Mouse (Mus musculus) thymus, adult 2 months (tissue): ENCODE measurements around the gene Wnt6. TPM values are rescaled to one million over a fixed set of nuclear protein-coding genes. Genes with fewer than 3 reads are reported as not detected.

ENCODE experiments used
- DNase-seq: peaks from one replicate; pipeline ENCODE4 v3.0.0; 2021
- H3K27ac ChIP-seq: fragments of 200-500 bp; 2 replicates; pipeline ENCODE4 v1.5.1; 2012; ENCODE audit warnings: low read length, control low read depth; ENCODE audit not compliant: control insufficient read depth, insufficient read depth
- H3K27me3 ChIP-seq: fragments of 200-500 bp; 2 replicates; pipeline ENCODE4 v1.6.1; 2012; ENCODE audit warnings: mild to moderate bottlenecking, low read length, moderate library complexity, mixed read lengths; ENCODE audit not compliant: control insufficient read depth, insufficient read depth
- H3K36me3 ChIP-seq: fragments of 200-500 bp; 2 replicates; pipeline ENCODE4 v1.6.1; 2012; ENCODE audit warnings: mild to moderate bottlenecking, low read length, moderate library complexity; ENCODE audit not compliant: control insufficient read depth, insufficient read depth
- H3K4me1 ChIP-seq: fragments of 200-500 bp; replicated peaks from 2 replicates; pipeline ENCODE4 v1.6.1; 2012; ENCODE audit warnings: low read length; ENCODE audit not compliant: control insufficient read depth, insufficient read depth
- H3K4me3 ChIP-seq: fragments of 200-500 bp; 2 replicates; pipeline ENCODE4 v1.5.1; 2012; ENCODE audit warnings: mild to moderate bottlenecking, low read length, control low read depth, moderate library complexity; ENCODE audit not compliant: control insufficient read depth, insufficient read depth
- CTCF ChIP-seq: fragments of 200-500 bp; IDR thresholded peaks from 2 replicates; pipeline ENCODE4 v1.5.1; 2012; ENCODE audit warnings: mild to moderate bottlenecking, control low read depth, low read length, moderate library complexity, borderline replicate concordance; ENCODE audit not compliant: control insufficient read depth, poor library complexity, insufficient read depth; ENCODE audit errors: extremely low read depth
- POLR2A ChIP-seq: fragments of 200-500 bp; IDR thresholded peaks from 2 replicates; pipeline ENCODE4 v1.6.1; 2012; ENCODE audit warnings: mild to moderate bottlenecking, low read length, control low read depth, moderate library complexity; ENCODE audit not compliant: control insufficient read depth, poor library complexity, insufficient read depth; ENCODE audit errors: extremely low read depth
- WGBS: fragments of 180-500 bp; shearing (Covaris S2); methylation state at CpG from one replicate; pipeline ENCODE4 v1.1.7; 2018; 5-methylcytosine and 5-hydroxymethylcytosine counted together
- polyA plus RNA-seq: library from polyadenylated mRNA; depleted of rRNA; stranded (reverse); fragments of >200 nt; gene quantifications from 2 replicates; pipeline ENCODE4 v1.2.3, GENCODE M21; 2012

Gene Wnt6
- polyA plus RNA-seq, 1 experiment = 1.9 TPM

DNA sequence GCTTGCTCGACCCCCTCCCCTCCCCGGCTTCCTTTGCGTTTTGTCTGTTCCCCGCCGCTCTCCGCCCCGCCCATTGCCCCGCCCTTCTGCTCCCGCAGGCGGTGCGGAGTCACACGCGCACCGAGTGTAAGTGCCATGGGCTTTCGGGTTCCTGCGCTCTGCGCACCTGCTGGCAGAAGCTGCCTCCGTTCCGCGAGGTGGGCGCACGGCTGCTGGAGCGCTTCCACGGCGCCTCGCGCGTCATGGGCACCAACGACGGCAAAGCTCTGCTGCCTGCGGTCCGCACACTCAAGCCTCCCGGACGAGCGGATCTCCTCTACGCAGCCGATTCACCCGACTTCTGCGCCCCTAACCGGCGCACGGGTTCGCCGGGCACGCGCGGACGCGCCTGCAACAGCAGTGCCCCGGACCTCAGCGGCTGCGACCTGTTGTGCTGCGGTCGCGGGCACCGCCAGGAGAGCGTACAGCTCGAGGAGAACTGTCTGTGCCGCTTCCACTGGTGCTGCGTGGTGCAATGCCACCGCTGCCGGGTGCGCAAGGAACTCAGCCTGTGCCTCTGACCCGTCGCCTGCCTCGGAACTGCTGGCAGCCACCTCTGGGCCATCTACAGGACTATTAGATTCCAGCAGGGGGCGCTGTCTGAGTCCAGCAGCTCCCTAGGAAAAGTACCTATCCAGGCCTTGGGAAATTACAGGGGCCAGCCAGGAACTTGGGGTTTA lies 12.5 kb downstream of the Wnt6 start:
- no peak overlapping the region for H3K27ac ChIP-seq
- no peak for DNase-seq
- H3K36me3 ChIP-seq = no peaks in the 10 kb centered on the region
- peaks cover 8% of the 10 kb centered on the region; the same call in 1 of the 2 replicates for H3K4me1 ChIP-seq
- WGBS = 2% methylated on average over 67 of the region's 67 CpGs
- TF ChIP-seq CTCF (peak; percentile 48; the same call in 1 of the 2 replicates), POLR2A (no peak)
- peaks cover 7% of the 10 kb centered on the region; the same call in 1 of the 2 replicates for H3K27me3 ChIP-seq
- peak overlapping the region; percentile 13 for H3K4me3 ChIP-seq

DNA sequence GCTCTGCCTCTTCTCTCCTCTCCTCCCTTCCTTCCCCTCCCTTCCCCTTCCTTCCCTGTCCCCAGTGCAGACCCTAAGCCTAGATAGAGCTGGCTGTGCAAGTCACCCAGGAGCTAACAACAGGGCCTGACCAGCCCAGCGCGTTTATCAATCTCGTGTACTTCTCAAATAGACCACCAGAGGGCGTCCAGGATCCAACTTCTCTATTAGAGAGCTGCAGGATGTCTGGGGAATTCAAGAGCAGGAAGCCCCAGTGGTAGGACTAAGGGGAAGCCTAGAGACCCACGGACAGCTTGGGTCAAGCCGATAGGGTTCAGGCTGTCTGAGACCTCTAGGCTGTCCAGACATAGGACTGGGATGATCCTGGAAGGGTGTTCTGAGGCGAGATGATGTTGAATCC lies 16.2 kb downstream of the Wnt6 start:
- no peak for TF ChIP-seq POLR2A
- peak; percentile 68; the same call in 1 of the 2 replicates for TF ChIP-seq CTCF
- H3K27ac ChIP-seq = no peak overlapping the region
- peaks cover 16% of the 10 kb centered on the region; the same call in 1 of the 2 replicates for H3K27me3 ChIP-seq
- DNase-seq = peak; percentile 79
- no peaks in the 10 kb centered on the region for H3K4me1 ChIP-seq
- H3K36me3 ChIP-seq = no peaks in the 10 kb centered on the region
- no peak overlapping the region for H3K4me3 ChIP-seq
- 5% methylated on average over 7 of the region's 7 CpGs for WGBS

DNA sequence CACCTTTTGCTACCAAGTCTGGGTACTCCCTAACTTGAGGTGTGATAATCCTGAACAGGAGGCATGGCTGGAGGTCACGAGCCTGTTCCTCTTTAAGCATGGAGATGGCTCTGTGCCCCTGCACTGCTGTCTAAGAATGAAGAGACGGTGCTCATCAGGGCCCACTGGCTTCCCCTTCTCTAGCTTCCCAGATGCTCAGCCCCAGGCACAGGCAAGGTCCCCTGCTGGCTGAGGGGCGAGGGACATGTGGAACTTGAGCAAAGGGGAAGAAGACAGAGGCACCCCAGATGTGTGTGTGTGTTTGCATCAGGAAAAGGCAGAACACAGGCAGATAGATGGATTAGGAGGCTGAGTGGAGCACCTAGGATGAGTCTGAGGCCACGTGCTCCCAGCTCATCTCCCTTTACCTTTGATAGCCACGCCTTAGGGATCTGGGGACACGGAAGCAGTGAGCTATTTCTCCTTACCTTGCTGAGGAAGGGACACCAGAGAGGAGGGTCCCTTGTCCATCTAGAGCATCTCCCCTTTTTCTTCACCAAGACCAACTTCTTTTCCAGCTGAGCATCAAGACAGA lies 17.0 kb downstream of the Wnt6 start:
- H3K4me3 ChIP-seq = no peak overlapping the region
- peaks cover 16% of the 10 kb centered on the region; the same call in 1 of the 2 replicates for H3K27me3 ChIP-seq
- WGBS = 30% methylated on average over 6 of the region's 6 CpGs
- H3K4me1 ChIP-seq = no peaks in the 10 kb centered on the region
- DNase-seq = no peak
- no peak for TF ChIP-seq CTCF
- no peak for TF ChIP-seq POLR2A
- no peak overlapping the region for H3K27ac ChIP-seq
- no peaks in the 10 kb centered on the region for H3K36me3 ChIP-seq

DNA sequence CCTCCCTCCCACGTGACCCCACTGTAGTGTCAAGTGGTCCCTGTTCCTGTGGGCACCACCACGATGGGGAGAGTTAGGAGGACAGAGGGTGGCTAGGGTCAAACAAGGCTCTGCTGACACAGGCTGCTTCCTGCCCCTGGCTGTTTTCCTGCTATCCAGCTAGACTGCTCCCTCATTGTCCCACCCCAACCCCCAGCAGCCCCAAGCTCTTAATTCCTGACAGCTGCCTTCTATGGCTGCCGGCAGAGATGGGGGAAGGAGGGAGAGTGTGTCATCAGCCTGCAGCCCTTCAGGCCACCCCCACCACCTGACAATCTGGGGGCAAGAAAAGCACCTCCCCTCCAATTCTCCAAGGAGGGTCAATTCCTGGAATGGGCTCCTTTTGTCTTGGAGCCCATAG lies 18.4 kb downstream of the Wnt6 start:
- no peak for TF ChIP-seq CTCF
- TF ChIP-seq POLR2A = no peak
- Histone ChIP-seq H3K27me3 (peaks cover 17% of the 10 kb centered on the region; the same call in 1 of the 2 replicates), H3K27ac (no peak overlapping the region), H3K36me3 (no peaks in the 10 kb centered on the region), H3K4me3 (no peak overlapping the region), H3K4me1 (no peaks in the 10 kb centered on the region)
- DNase-seq = no peak
- 60% methylated on average over 3 of the region's 3 CpGs for WGBS

DNA sequence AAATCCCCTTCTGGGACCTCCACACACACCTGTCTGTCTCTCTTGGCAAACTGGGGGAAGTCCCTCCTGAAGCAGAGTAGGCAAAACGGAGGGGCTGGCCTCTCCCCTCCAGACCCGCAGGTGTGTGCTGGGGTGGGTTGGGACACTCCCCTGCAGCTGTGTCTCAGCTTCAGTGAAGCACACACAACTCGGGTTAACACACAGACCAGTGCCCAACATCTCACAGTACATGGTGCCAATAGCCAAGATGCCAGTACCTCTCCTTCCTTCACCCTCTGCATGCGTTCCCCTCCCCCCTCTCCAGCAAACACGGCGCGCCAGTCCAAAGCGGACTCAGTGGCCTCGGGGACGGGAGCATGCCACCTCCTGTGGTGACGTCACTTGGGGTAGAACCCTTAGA lies 19.6 kb downstream of the Wnt6 start, which contains the start of gene Wnt10a:
TSS of gene Wnt10a (plus strand) at position 268 of the 400 bp plus-strand sequence.
- TF ChIP-seq CTCF = 0 out of 2 replicates have a peak, but pooled peaks have one; percentile 16
- TF ChIP-seq POLR2A = no peak
- peaks cover 14% of the 10 kb centered on the region; the same call in 1 of the 2 replicates for H3K27me3 ChIP-seq
- WGBS = 3% methylated on average over 11 of the region's 11 CpGs
- H3K4me1 ChIP-seq = no peaks in the 10 kb centered on the region
- H3K27ac ChIP-seq = no peak within 1 kb of the TSS
- no peak for DNase-seq
- H3K4me3 ChIP-seq = peak within 1 kb of the TSS; percentile 6; the same call in 1 of the 2 replicates
- H3K36me3 ChIP-seq = no peaks in the 10 kb centered on the region

DNA sequence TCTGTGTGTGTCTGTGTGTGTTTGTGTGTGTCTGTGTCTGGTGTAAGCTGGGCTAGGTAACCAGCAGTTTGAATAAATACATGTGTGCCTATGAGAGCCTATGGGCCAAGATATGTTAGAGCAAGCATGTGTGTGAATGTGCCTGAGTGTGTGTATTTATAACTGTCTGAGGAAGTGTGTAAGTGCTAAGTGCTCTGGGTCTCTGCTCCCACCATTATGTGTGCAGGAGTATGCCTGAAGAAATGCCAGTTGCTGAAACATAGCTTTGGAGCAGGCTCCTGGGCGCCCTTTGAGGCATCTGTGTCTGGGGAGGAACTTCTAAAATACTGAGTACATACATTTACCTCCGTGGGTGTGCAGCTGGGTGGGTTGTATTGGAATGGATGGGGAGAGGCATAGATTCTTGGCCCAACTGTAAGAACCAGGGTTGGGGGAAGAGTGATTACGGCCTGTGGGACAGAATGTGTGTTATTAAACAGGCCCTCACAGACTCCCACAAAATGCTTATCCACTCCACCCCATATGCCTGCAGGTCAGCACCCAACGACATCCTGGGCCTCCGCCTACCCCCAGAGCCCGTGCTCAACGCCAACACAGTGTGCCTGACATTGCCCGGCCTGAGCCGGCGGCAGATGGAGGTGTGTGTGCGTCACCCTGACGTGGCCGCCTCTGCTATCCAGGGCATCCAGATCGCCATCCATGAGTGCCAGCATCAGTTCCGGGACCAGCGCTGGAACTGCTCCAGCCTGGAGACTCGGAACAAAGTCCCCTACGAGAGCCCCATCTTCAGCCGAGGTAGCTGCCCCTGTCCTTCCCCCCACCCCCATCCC lies 21.4 kb downstream of the Wnt6 start:
- DNase-seq = no peak
- Histone ChIP-seq H3K36me3 (no peaks in the 10 kb centered on the region), H3K27ac (no peak overlapping the region), H3K4me3 (no peak overlapping the region), H3K4me1 (no peaks in the 10 kb centered on the region), H3K27me3 (peaks cover 12% of the 10 kb centered on the region; the same call in 1 of the 2 replicates)
- WGBS = 80% methylated on average over 19 of the region's 19 CpGs
- TF ChIP-seq CTCF (no peak), POLR2A (no peak)
